Mouse (Mus musculus) heart, postnatal 0 days (tissue): ENCODE measurements around the gene Brd2. TPM values are rescaled to one million over a fixed set of nuclear protein-coding genes. Genes with fewer than 3 reads are reported as not detected.

Source experiments
- ATAC-seq: fragments of 200-750 bp; cut with Nextera tagmentation; 2 replicates; pipeline ENCODE4 v1.8.0; 2017; ENCODE audit warnings: low read depth, moderate number of reproducible peaks, moderate library complexity; ENCODE audit not compliant: insufficient read depth
- DNase-seq: peaks from one replicate; pipeline ENCODE4 v3.0.0-alpha.2; 2016; ENCODE audit warnings: low spot score
- H3K27ac ChIP-seq: fragments of 300-500 bp; sonication (generic); 2 replicates; pipeline ENCODE4 v1.5.1; 2014; ENCODE audit warnings: low read depth, mild to moderate bottlenecking
- H3K27me3 ChIP-seq: fragments of 300-500 bp; sonication (generic); 2 replicates; pipeline ENCODE4 v1.6.1; 2014; ENCODE audit warnings: low read length, mixed read lengths; ENCODE audit not compliant: control insufficient read depth, insufficient read depth
- H3K36me3 ChIP-seq: fragments of 300-500 bp; sonication (generic); replicated peaks from 2 replicates; pipeline ENCODE4 v1.6.1; 2014; ENCODE audit warnings: low read length, mixed read lengths; ENCODE audit not compliant: control insufficient read depth, insufficient read depth
- H3K4me1 ChIP-seq: fragments of 300-500 bp; sonication (generic); 2 replicates; pipeline ENCODE4 v1.6.1; 2014; ENCODE audit warnings: antibody characterized with exemption; ENCODE audit not compliant: control insufficient read depth, insufficient read depth
- H3K4me2 ChIP-seq: fragments of 300-500 bp; sonication (generic); 2 replicates; pipeline ENCODE4 v1.6.1; 2014; ENCODE audit warnings: low read depth, mild to moderate bottlenecking, low read length, moderate library complexity
- H3K4me3 ChIP-seq: fragments of 300-500 bp; sonication (generic); 2 replicates; pipeline ENCODE4 v1.5.1; 2014; ENCODE audit warnings: low read depth, low read length
- H3K9ac ChIP-seq: fragments of 300-500 bp; sonication (generic); replicated peaks from 2 replicates; pipeline ENCODE4 v1.6.1; 2014; ENCODE audit warnings: low read depth, low read length, mixed read lengths
- H3K9me3 ChIP-seq: fragments of 300-500 bp; sonication (generic); replicated peaks from 2 replicates; pipeline ENCODE4 v1.6.1; 2016; ENCODE audit warnings: low read length; ENCODE audit not compliant: control insufficient read depth
- CTCF ChIP-seq: IDR thresholded peaks from 2 replicates; pipeline ENCODE4 v1.5.1; 2016; ENCODE audit warnings: antibody characterized with exemption, control low read depth, low read depth
- EP300 ChIP-seq: IDR thresholded peaks from 2 replicates; pipeline ENCODE4 v1.6.1; 2016; ENCODE audit warnings: antibody characterized with exemption, low read depth
- WGBS: fragments of 180-500 bp; shearing (Covaris S2); extraction: QIAGEN DNeasy Blood & Tissue Kit; methylation state at CpG from one replicate; pipeline ENCODE4 v1.1.7; 2014; 5-methylcytosine and 5-hydroxymethylcytosine counted together
- polyA plus RNA-seq: library from polyadenylated mRNA; unstranded; fragments of >200 nt; fragmentation: Nextera tagmentation; extraction: Ambion mirVana; gene quantifications from 2 replicates; pipeline ENCODE4 v1.2.1, GENCODE M21; 2015
- total RNA-seq: library from RNA; depleted of rRNA; stranded (reverse); fragments of >200 nt; gene quantifications from 2 replicates; pipeline ENCODE4 v1.2.3, GENCODE M21; 2014; ENCODE audit warnings: low replicate concordance

Gene Brd2
- total and polyA plus RNA-seq, 2 experiments from 2014 or later = 38.4 to 87.5 TPM

GRCm38 (mm10) chr17:34101604-34102032 lies 20.8 kb downstream of the Brd2 start:
- Histone ChIP-seq H3K9me3 (peaks cover 5% of the 10 kb centered on the region; the same call in 1 of the 2 replicates), H3K4me3 (peak overlapping the region; percentile 24; the same call in 1 of the 2 replicates), H3K4me2 (peak overlapping the region; percentile 49), H3K9ac (no peak overlapping the region), H3K27me3 (no peaks in the 10 kb centered on the region), H3K4me1 (peaks cover 3% of the 10 kb centered on the region; the same call in 1 of the 2 replicates), H3K36me3 (no peaks in the 10 kb centered on the region), H3K27ac (no peak overlapping the region)
- ATAC-seq (peak; percentile 84), DNase-seq (peak; percentile 86)
- TF ChIP-seq EP300 = no peak
- TF ChIP-seq CTCF = peak; percentile 84
- WGBS = 5% methylated on average over 12 of the region's 12 CpGs

DNA sequence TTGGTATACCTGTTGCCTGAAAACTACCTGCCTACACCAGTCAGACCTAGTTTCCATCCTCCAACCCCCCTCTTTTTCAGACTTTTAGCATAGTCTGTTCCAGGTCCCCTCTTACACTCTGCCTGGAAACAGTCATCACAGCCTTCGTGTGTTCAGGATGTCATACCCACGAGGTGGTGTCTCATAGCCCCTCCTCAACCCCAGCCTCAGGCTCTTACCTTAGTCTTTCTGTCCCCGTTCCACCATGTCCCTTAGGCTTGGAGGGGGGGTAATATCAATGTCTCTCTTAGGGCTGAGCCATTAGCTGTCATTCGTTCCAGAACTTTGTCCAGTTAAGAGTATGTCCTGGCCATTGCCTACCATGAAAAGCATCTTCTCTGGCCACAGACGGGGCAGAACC lies 21.2 kb downstream of the Brd2 start:
- H3K4me3 ChIP-seq = no peak overlapping the region
- no peaks in the 10 kb centered on the region for H3K27me3 ChIP-seq
- ATAC-seq (no peak), DNase-seq (no peak)
- H3K27ac ChIP-seq = no peak overlapping the region
- H3K36me3 ChIP-seq = no peaks in the 10 kb centered on the region
- no peak overlapping the region for H3K9ac ChIP-seq
- peaks cover 3% of the 10 kb centered on the region; the same call in 1 of the 2 replicates for H3K4me1 ChIP-seq
- no peak overlapping the region for H3K4me2 ChIP-seq
- H3K9me3 ChIP-seq = peaks cover 5% of the 10 kb centered on the region; the same call in 1 of the 2 replicates
- 26% methylated on average over 5 of the region's 5 CpGs for WGBS
- no peak for TF ChIP-seq EP300
- no peak for TF ChIP-seq CTCF

GRCm38 (mm10) chr17:34099531-34099930 lies 22.9 kb downstream of the Brd2 start:
- 57% methylated on average over 5 of the region's 5 CpGs for WGBS
- TF ChIP-seq CTCF (no peak), EP300 (no peak)
- Histone ChIP-seq H3K9ac (no peak overlapping the region), H3K27me3 (0 out of 2 replicates have a peak, but pooled peaks cover 1% of the 10 kb centered on the region), H3K4me2 (no peak overlapping the region), H3K27ac (no peak overlapping the region), H3K36me3 (no peaks in the 10 kb centered on the region), H3K4me3 (no peak overlapping the region), H3K9me3 (no peaks in the 10 kb centered on the region), H3K4me1 (peaks cover 3% of the 10 kb centered on the region; the same call in 1 of the 2 replicates)
- DNase-seq (no peak), ATAC-seq (no peak)

GRCm38 (mm10) chr17:34098709-34099479 lies 23.5 kb downstream of the Brd2 start:
- TF ChIP-seq EP300 (no peak), CTCF (no peak)
- no peaks in the 10 kb centered on the region for H3K36me3 ChIP-seq
- no peak; the same call in 1 of the 2 replicates for ATAC-seq
- 0 out of 2 replicates have a peak overlapping the region, but pooled peaks have one; percentile 30 for H3K27ac ChIP-seq
- peaks cover 6% of the 10 kb centered on the region; the same call in 1 of the 2 replicates for H3K27me3 ChIP-seq
- H3K4me1 ChIP-seq = peaks cover 3% of the 10 kb centered on the region; the same call in 1 of the 2 replicates
- H3K9ac ChIP-seq = no peak overlapping the region
- DNase-seq = no peak
- no peaks in the 10 kb centered on the region for H3K9me3 ChIP-seq
- H3K4me2 ChIP-seq = no peak overlapping the region
- 36% methylated on average over 10 of the region's 10 CpGs for WGBS
- H3K4me3 ChIP-seq = no peak overlapping the region

DNA sequence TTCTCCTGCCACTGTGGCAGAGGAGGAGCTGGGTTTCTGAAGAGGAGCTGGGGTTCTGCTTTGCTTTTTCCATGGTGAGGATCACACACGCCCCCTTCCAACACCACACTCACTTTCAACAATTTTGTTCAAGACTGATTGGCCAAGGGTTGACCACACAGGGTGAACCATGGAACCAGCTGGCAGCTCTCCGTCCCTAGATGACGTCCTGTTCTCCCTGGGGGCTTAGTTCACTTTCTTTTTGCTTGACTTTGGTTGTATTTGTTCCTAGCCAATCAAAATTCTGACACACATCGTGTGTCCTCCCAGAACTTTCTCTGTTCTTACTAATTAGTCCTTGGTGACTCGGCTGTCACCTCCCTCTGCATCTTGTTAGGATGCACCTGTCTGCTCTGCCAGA lies 25.2 kb downstream of the Brd2 start:
- Histone ChIP-seq H3K4me1 (peaks cover 3% of the 10 kb centered on the region; the same call in 1 of the 2 replicates), H3K4me2 (no peak overlapping the region), H3K9me3 (no peaks in the 10 kb centered on the region), H3K27me3 (peaks cover 6% of the 10 kb centered on the region; the same call in 1 of the 2 replicates), H3K9ac (no peak overlapping the region), H3K4me3 (no peak overlapping the region), H3K36me3 (no peaks in the 10 kb centered on the region), H3K27ac (no peak overlapping the region)
- DNase-seq (no peak), ATAC-seq (no peak)
- WGBS = 64% methylated on average over 5 of the region's 5 CpGs
- TF ChIP-seq EP300 = no peak
